ENCODE assay signal across 10 mouse cellular contexts in the genomic region with DNA sequence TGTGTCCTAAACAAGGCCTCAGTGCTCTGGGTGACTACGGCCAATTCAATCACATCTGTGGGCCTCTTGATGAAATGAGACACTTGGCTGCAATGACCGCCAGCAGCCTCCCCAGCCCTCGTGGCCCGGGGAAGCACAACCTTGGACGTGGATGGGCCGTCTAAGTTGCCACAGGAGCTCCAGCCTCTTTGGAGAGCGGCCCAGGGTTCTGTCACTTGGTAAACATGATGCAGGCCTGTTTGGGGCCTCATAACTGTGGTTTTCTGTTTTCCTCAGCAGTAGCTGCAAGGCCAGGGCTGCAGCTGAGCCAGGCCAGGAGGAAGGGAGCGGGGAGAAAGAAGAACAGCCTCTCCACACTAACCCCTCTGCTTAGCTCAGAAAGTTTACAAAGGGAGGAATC.
DNase-seq lines count a peak whose midpoint lies in the region; ATAC-seq lines count a peak whose summit lies in the region.
"Had no signal": no experiment of that assay in that cellular context is flagged by ENCODE, and none has a peak within 500 bp of the region (broad histone marks: within the 10 kb centered on the region; RNA-seq: fewer than 3 reads in every experiment).

No protein-coding gene starts in this region.

- H3K27ac ChIP-seq in hindbrain, embryonic 16.5 days (ENCODE audit: low read depth, low read length), result peak overlapping the region; percentile 37; the same call in 1 of the 2 replicates
- H3K27ac ChIP-seq in hindbrain, embryonic 14.5 days, result no peak overlapping the region
- H3K27ac ChIP-seq: macrophage had no signal

- no peak overlapping the region for H3K4me3 ChIP-seq in hindbrain, embryonic 16.5 days (ENCODE audit: low read length)
- H3K4me3 ChIP-seq in hindbrain, embryonic 14.5 days (replicated peaks; ENCODE audit: low read length), result no peak overlapping the region

- H3K4me2 ChIP-seq in hindbrain, embryonic 16.5 days (ENCODE audit: low read length), result no peak overlapping the region
- no peak overlapping the region for H3K4me2 ChIP-seq in hindbrain, embryonic 14.5 days (replicated peaks)

- no peak overlapping the region for H3K9ac ChIP-seq in hindbrain, embryonic 16.5 days (ENCODE audit: low read depth, low read length)
- H3K9ac ChIP-seq in hindbrain, embryonic 14.5 days, result no peak overlapping the region

- no peaks in the 10 kb centered on the region for H3K27me3 ChIP-seq in hindbrain, embryonic 16.5 days (replicated peaks; ENCODE audit: control insufficient read depth, insufficient read depth, low read length)
- H3K27me3 ChIP-seq in hindbrain, embryonic 14.5 days (ENCODE audit: control insufficient read depth, insufficient read depth, low read length), result no peaks in the 10 kb centered on the region

- DNase-seq in hindbrain, embryonic 14.5 days (ENCODE audit: low spot score), result no peak
- DNase-seq in adipocyte (ENCODE audit: low spot score), result peak; percentile 73
- peak; percentile 73 to 82 for DNase-seq in gastrocnemius, postnatal 36 days
- peak; percentile 56 to 72 for DNase-seq in kidney, postnatal 25 days
- DNase-seq in right cerebral cortex, postnatal 4 days, result peak; percentile 24
- no peak for DNase-seq in c-Kit-positive CD71-positive TER-119-positive erythroid progenitor cells, embryonic 14.5 days (ENCODE audit: low spot score)
- DNase-seq in thymus, postnatal 0 days (ENCODE audit: low spot score), result no peak

- no peaks in the 10 kb centered on the region for H3K36me3 ChIP-seq in hindbrain, embryonic 16.5 days (ENCODE audit: control insufficient read depth, insufficient read depth, low read length)
- no peaks in the 10 kb centered on the region for H3K36me3 ChIP-seq in hindbrain, embryonic 14.5 days (replicated peaks; ENCODE audit: control insufficient read depth, insufficient read depth)
- H3K36me3 ChIP-seq: G1E had no signal

- intact Hi-C loops in gastrocnemius, postnatal 36 days (cut with DNase I), result no loop called here

- peak; percentile 65; the same call in 1 of the 2 replicates for ATAC-seq in hindbrain, embryonic 16.5 days
- ATAC-seq in hindbrain, embryonic 14.5 days (ENCODE audit: low FRiP score), result no peak

- H3K9me3 ChIP-seq in hindbrain, embryonic 16.5 days (ENCODE audit: control insufficient read depth, low read length), result no peaks in the 10 kb centered on the region
- no peaks in the 10 kb centered on the region for H3K9me3 ChIP-seq in hindbrain, embryonic 14.5 days (ENCODE audit: control insufficient read depth, low read length)

- peaks cover 3% of the 10 kb centered on the region; the same call in 1 of the 2 replicates for H3K4me1 ChIP-seq in hindbrain, embryonic 16.5 days (ENCODE audit: control insufficient read depth, insufficient read depth, low read depth, low read length)
- H3K4me1 ChIP-seq in hindbrain, embryonic 14.5 days (replicated peaks; ENCODE audit: control insufficient read depth, insufficient read depth, low read length), result no peaks in the 10 kb centered on the region

- WGBS in hindbrain, embryonic 16.5 days, result 71% methylated on average over 8 of the region's 8 CpGs
- 79% methylated on average over 8 of the region's 8 CpGs for WGBS in hindbrain, embryonic 14.5 days

Comparison
In these comparisons a context has a peak if more than half of its experiments do, and no peak if none do; other contexts are left out.
1. DNase-seq: peak in adipocyte (single experiment), gastrocnemius, postnatal 36 days (2 of 2), kidney, postnatal 25 days (2 of 2) and right cerebral cortex, postnatal 4 days (single experiment); none in hindbrain, embryonic 14.5 days (single experiment), c-Kit-positive CD71-positive TER-119-positive erythroid progenitor cells, embryonic 14.5 days (single experiment) and thymus, postnatal 0 days (single experiment).